Mouse (Mus musculus): ENCODE measurements around the gene Mus81. TPM values are rescaled to one million over a fixed set of nuclear protein-coding genes. Genes with fewer than 3 reads are reported as not detected.

Mus81 gene
- total RNA-seq, 2 experiments from 2014 or later, result 2.5 to 6.5 TPM

DNA sequence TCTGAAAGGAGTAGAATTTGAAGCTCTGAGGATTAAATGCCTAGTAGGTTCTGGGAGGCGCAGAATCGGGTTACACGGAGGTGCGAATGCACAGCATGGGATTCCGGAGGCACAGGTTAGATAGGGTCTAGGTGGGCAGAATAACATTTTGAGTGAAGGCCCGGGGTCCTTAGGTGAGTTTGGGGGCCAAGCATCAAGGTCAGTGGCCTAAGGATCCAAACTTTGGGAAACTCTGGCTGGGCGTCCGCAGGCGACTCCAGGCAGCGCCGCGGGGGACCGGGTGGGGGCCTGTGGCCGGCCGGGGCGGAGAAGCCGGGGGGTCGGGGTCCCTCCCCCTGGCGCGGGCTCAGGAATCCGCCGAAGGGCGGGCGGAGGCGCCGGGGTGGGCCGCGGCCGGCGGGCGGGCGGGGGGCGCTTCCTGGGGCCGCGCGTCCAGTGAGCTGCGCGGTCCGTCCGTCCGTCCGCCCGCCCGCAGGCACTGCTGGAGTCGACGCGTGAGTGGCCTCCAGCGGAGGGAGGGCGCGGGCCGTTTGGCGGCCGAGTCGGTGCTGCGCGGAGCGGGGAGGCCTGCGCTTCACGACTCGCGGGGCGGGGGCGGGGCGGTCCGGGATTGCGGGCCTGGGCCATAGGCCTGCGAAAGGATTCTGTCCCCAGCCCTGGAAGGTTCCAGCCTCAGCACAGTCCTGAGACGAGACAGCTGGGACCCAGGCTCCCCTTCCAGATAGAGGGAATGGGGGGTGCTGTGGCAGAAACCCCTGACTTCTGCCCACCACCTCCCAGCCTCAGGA is 13.7 kb downstream of the Mus81 start:
- ATAC-seq (replicated peaks; ENCODE audit: low FRiP score, poor library complexity, severe bottlenecking), result no peak

GRCm38 (mm10) chr19:5473720-5474119 is 14.5 kb downstream of the Mus81 start, which contains the start of gene Efemp2:
Gene Efemp2 (plus strand): TSS chr19:5473954.
- no peak for ATAC-seq (replicated peaks; ENCODE audit: low FRiP score, poor library complexity, severe bottlenecking)

DNA sequence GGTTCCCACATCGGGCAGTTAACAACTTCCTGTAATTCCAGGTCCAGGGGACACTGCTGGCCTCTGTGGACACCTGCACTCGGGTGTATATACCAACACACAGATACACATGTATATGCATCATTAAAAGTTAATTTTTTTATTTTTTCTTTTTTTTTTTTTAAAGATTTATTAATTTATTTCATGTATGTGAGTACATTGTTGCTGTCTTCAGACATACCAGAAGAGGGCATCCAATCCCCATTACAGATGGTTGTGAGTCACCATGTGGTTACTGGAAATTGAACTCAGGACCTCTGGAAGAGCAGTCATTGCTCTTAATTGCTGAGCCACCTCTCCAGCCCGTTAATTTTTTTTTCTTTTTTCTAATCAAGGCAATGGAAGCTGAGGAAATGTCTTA is 15.3 kb downstream of the Mus81 start:
- no peak for ATAC-seq (replicated peaks; ENCODE audit: low FRiP score, poor library complexity, severe bottlenecking)

DNA sequence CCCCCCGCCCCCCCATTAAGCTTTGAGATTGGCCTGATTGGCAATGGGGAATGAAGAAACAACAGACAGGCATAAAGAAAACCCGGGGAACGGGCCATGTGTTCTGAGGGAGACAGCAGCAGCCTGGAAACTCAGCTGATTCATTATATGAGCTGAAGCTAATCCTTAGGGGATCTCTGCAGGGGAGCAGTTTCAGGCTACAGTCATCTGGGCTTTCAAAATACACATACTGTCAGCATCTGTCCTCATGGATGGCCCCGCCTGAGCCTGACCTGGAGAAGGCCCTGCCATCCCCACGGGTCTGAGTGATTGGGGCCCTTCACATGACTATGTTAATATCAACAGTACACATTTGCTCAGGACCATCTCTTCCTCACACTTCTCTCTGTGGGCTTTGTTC is 16.4 kb downstream of the Mus81 start:
- no peak for ATAC-seq (replicated peaks; ENCODE audit: low FRiP score, poor library complexity, severe bottlenecking)

- no peak for ATAC-seq (replicated peaks; ENCODE audit: low FRiP score, poor library complexity, severe bottlenecking)
Observed at GRCm38 (mm10) chr19:5468374-5468773, 19.8 kb downstream of the Mus81 start, which contains the start of gene Ctsw. Gene Ctsw (minus strand): TSS chr19:5468507.

DNA sequence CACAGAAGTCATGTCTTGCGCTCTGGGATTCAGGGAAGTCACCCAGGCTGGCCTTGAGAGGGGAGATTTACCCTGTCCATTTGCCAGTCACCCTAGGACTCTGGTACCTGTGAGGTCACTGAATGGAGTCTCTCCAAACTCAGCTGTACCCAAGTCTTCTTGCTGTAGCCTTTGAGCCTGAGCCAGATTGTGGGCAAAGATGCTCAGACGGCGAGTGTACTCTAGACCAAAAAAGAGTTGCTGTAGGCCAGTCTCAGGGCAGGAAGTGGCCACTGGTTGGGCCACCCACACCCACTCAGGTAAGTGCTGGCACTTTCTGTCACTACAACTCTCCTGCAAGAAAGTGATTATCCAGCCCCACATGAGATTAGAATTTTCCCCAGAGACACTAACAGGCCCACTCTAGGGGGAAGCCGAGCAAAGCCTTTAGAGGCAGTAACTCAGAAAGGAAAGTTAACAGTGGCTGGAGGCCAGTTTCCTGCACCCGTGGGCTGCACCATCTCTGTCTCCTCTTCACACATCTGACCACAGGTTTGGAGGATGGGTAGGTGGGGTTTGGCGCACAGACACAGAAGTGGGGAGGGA is 21.2 kb downstream of the Mus81 start:
- ATAC-seq (replicated peaks; ENCODE audit: low FRiP score, poor library complexity, severe bottlenecking), result no peak

DNA sequence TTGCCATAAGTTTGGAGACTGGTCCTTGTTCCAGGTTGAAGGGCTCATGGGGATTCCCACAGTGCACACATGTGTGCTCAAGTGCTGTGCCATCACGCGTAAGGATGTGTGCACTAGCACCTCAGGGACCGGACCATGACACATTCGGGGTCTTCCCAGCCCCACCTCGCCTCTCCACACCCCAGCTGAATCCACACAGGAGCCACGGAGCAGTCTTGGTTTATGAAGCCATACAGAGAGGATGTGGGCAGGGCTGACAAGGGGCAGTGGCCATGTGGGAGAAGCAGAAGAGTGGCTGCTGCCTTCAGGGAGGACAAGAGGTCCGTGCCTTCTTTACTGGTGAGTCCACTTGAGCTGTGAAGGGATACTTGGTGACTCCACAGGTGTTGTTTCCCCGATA is 23.2 kb downstream of the Mus81 start:
- no peak for ATAC-seq (replicated peaks; ENCODE audit: low FRiP score, poor library complexity, severe bottlenecking)

GRCm38 (mm10) chr19:5463791-5464562 is 24.2 kb downstream of the Mus81 start:
- ATAC-seq (replicated peaks; ENCODE audit: low FRiP score, poor library complexity, severe bottlenecking), result no peak

GRCm38 (mm10) chr19:5463212-5463611 is 25.0 kb downstream of the Mus81 start:
- no peak for ATAC-seq (replicated peaks; ENCODE audit: low FRiP score, poor library complexity, severe bottlenecking)

- no peak for ATAC-seq (replicated peaks; ENCODE audit: low FRiP score, poor library complexity, severe bottlenecking)
Observed at GRCm38 (mm10) chr19:5461411-5461810, 26.8 kb downstream of the Mus81 start.

DNA sequence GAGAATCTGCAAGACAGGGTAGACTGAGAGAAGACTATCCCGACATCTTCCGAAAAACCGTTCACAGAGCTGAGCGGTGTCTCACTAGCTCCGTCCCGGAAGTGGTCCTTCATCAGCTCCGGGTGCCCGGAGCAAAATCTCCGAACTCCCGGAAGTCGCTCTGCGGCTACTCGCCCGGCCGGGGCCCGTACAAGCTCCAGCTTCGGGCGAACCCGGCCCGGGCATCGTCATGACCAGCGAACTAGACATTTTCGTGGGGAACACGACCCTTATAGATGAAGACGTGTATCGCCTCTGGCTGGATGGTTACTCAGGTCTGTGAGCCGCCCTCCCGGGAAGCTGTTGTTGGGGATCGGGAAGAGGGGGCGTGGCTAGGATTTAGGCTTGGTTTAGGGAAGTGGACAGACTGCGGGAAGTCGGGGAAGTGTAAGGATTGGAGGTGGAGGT is 27.7 kb downstream of the Mus81 start, which contains the start of gene Fibp:
Fibp (plus strand) TSS at position 151 of the 447 bp plus-strand sequence.
- peak; percentile 78 for ATAC-seq (replicated peaks; ENCODE audit: low FRiP score, poor library complexity, severe bottlenecking)

DNA sequence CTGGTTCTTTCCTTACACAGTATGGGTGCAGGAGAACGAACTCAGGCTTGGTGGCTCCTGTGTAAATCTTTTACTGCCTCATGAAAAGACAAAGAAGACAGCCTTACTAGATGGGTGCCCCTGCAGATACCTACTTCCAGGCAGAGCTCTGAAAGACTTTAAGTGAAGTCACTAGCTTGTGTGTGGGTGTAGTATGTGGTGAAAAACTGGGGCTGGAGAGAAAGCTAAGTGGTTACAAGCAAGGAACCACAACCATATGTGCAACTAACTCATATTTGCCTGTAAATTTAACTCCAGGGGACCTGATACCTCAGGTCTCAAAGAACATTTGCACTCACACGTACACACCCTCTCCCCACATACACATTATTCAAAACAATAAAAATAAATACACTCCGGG is 28.3 kb downstream of the Mus81 start:
- no peak for ATAC-seq (replicated peaks; ENCODE audit: low FRiP score, poor library complexity, severe bottlenecking)

DNA sequence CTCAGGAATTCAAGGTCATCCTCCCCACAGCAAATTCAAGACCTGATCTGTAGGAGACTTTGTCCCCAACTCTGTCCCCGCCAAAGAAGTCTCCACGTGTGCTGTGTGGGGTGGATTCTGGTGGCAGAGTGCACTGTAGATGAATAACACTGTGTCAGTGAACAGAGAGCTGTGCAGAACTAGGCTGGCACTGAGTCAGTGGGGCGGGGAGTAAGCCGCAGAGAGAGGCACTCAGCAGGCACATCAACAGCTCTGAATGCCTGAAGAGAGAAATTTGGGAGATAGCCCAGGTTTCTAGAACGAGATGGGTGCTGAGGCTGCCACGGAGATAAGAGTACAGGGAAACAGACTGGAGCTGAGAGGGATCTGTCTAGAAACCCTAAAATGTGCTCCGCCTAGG is 29.2 kb downstream of the Mus81 start:
- ATAC-seq (replicated peaks; ENCODE audit: low FRiP score, poor library complexity, severe bottlenecking), result no peak

- no peak for ATAC-seq (replicated peaks; ENCODE audit: low FRiP score, poor library complexity, severe bottlenecking)
Observed at GRCm38 (mm10) chr19:5457746-5458442, 30.3 kb downstream of the Mus81 start, which contains the start of gene Ccdc85b. Gene Ccdc85b (minus strand): TSS chr19:5457894.

GRCm38 (mm10) chr19:5456922-5457745 is 31.1 kb downstream of the Mus81 start:
- peak; percentile 91 for ATAC-seq (replicated peaks; ENCODE audit: low FRiP score, poor library complexity, severe bottlenecking)

DNA sequence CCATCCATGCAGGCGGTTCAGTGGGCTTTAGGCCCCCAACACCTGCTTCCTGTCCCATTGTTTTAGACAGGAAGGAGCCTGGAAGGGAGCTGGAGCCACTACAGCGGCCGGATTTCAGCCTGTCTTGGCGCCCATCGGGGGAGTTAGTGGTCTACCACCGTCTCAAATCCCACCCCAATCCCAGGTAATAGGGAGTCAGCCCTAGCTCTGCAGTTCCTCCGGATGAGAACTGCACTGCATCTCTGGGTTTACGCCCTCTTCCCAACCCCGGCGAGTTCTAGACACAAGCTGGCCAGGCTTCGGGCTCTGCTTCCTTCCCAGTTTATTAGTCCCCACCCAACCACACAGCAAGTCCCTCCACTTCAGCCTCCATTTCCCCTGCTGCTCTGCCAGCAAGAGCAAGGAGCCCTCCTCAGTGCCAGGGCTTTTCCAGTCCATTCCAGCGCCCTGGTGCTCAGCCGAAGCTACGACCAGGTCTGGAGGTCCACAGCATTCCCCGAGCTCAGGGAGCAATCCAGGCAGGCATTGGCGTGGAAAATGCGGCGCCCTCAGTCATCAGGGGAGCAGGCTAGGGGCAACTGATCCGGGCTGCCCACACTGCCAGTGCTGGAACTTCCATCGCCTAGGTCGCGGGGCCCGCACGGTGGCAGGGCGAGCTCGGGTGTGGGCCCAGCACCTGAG is 31.8 kb downstream of the Mus81 start:
- ATAC-seq (replicated peaks; ENCODE audit: low FRiP score, poor library complexity, severe bottlenecking), result no peak

- no peak for ATAC-seq (replicated peaks; ENCODE audit: low FRiP score, poor library complexity, severe bottlenecking)
Observed at GRCm38 (mm10) chr19:5455568-5455967, 32.6 kb downstream of the Mus81 start.

- ATAC-seq (replicated peaks; ENCODE audit: low FRiP score, poor library complexity, severe bottlenecking), result no peak
Observed at GRCm38 (mm10) chr19:5455037-5455436, 33.2 kb downstream of the Mus81 start.
